Mouse (Mus musculus) cerebellum, adult 11 months (tissue): Measurements from ENCODE around the gene Rmi2.
"Not testable (repeated sequence)": the region's sequence is repeated elsewhere in the genome, so short reads cannot be mapped to it uniquely, and the experiment has no call there.

Experiments used
- DNase-seq: peaks from one replicate; pipeline ENCODE4 v3.0.0; 2022

Gene Rmi2

GRCm38 (mm10) chr16:10827766-10828460 lies 6.9 kb upstream of the Rmi2 start:
- no peak for DNase-seq

- DNase-seq = no peak
Measured at GRCm38 (mm10) chr16:10828461-10828805, 6.4 kb upstream of the Rmi2 start.

GRCm38 (mm10) chr16:10834542-10834910 lies 333 bp upstream of the Rmi2 start:
- no peak for DNase-seq

GRCm38 (mm10) chr16:10836388-10836787 lies 1.5 kb downstream of the Rmi2 start:
- no peak for DNase-seq

- no peak for DNase-seq
Measured at GRCm38 (mm10) chr16:10837250-10837649, 2.4 kb downstream of the Rmi2 start.

- no peak for DNase-seq
Measured at GRCm38 (mm10) chr16:10837903-10838302, 3.0 kb downstream of the Rmi2 start.

GRCm38 (mm10) chr16:10838487-10839245 lies 3.8 kb downstream of the Rmi2 start:
- no peak for DNase-seq

GRCm38 (mm10) chr16:10840018-10840417 lies 5.2 kb downstream of the Rmi2 start:
- DNase-seq = no peak

GRCm38 (mm10) chr16:10842282-10842855 lies 7.5 kb downstream of the Rmi2 start:
- DNase-seq = no peak

GRCm38 (mm10) chr16:10843486-10844318 lies 8.8 kb downstream of the Rmi2 start:
- no peak for DNase-seq

GRCm38 (mm10) chr16:10844319-10844670 lies 9.4 kb downstream of the Rmi2 start:
- no peak for DNase-seq

- no peak for DNase-seq
Measured at GRCm38 (mm10) chr16:10845952-10846351, 11.1 kb downstream of the Rmi2 start.

GRCm38 (mm10) chr16:10846503-10846902 lies 11.6 kb downstream of the Rmi2 start:
- DNase-seq = peak; percentile 46

GRCm38 (mm10) chr16:10849965-10850861 lies 15.4 kb downstream of the Rmi2 start:
- DNase-seq = peak; percentile 85

GRCm38 (mm10) chr16:10850905-10851304 lies 16.0 kb downstream of the Rmi2 start:
- DNase-seq = no peak

- not testable (repeated sequence) for DNase-seq
Measured at GRCm38 (mm10) chr16:10852216-10852615, 17.4 kb downstream of the Rmi2 start.

- DNase-seq = no peak
Measured at GRCm38 (mm10) chr16:10859726-10860245, 24.9 kb downstream of the Rmi2 start.

GRCm38 (mm10) chr16:10861408-10861807 lies 26.5 kb downstream of the Rmi2 start:
- no peak for DNase-seq

GRCm38 (mm10) chr16:10864833-10865591 lies 30.2 kb downstream of the Rmi2 start:
- DNase-seq = peak; percentile 67

- no peak for DNase-seq
Measured at GRCm38 (mm10) chr16:10865592-10865987, 30.7 kb downstream of the Rmi2 start.

- DNase-seq = no peak
Measured at GRCm38 (mm10) chr16:10866841-10867240, 32.0 kb downstream of the Rmi2 start.
